Mouse (Mus musculus) myocyte (in vitro differentiated cells): ENCODE measurements around the gene Atp2a1. TPM values are rescaled to one million over a fixed set of nuclear protein-coding genes. Genes with fewer than 3 reads are reported as not detected.

Experiments
- H3K27me3 ChIP-seq: one replicate; pipeline ENCODE4 v1.6.1; 2011; ENCODE audit not compliant: control insufficient read depth, insufficient read depth, insufficient read length
- H3K36me3 ChIP-seq: one replicate; pipeline ENCODE4 v1.6.1; 2011; ENCODE audit not compliant: control insufficient read depth, insufficient read depth
- H3K4me2 ChIP-seq: one replicate; pipeline ENCODE4 v1.6.1; 2011; ENCODE audit warnings: low read depth, control low read depth
- H3K4me3 ChIP-seq: one replicate; pipeline ENCODE4 v1.5.1; 2011; ENCODE audit warnings: mild to moderate bottlenecking, control low read depth, moderate library complexity
- H3K79me2 ChIP-seq: one replicate; pipeline ENCODE4 v1.6.1; 2011; ENCODE audit not compliant: control insufficient read depth, insufficient read depth
- H3ac ChIP-seq: one replicate; pipeline ENCODE4 v1.6.1; 2011; ENCODE audit not compliant: control insufficient read depth, insufficient read length
- CEBPB ChIP-seq: IDR thresholded peaks from 2 replicates; pipeline ENCODE4 v1.6.1; 2011; ENCODE audit warnings: mild to moderate bottlenecking, moderate library complexity; ENCODE audit not compliant: poor library complexity, insufficient read depth, severe bottlenecking
- E2F4 ChIP-seq: IDR thresholded peaks from one replicate; pipeline ENCODE4 v1.6.1; 2011; ENCODE audit warnings: mild to moderate bottlenecking, control low read depth, moderate library complexity; ENCODE audit not compliant: insufficient read depth
- MAX ChIP-seq: IDR thresholded peaks from one replicate; pipeline ENCODE4 v1.6.1; 2011; ENCODE audit warnings: low read depth, mild to moderate bottlenecking, control low read depth
- MYOD1 ChIP-seq, 3 experiments: IDR thresholded peaks; one replicate each; pipeline ENCODE4 v1.6.1; 2011; ENCODE audit warnings: control low read depth in 2 of 3, low read depth in 2 of 3, mild to moderate bottlenecking in 2 of 3, moderate library complexity in 1 of 3; ENCODE audit not compliant: insufficient read length in 2 of 3, control insufficient read depth in 1 of 3
- MYOG ChIP-seq, 3 experiments: IDR thresholded peaks; one replicate each; pipeline ENCODE4 v1.6.1; 2011; ENCODE audit warnings: control low read depth in 2 of 3, low read depth in 2 of 3, mild to moderate bottlenecking in 2 of 3; ENCODE audit not compliant: insufficient read length in 2 of 3, control insufficient read depth in 1 of 3, insufficient read depth in 1 of 3
- POLR2A ChIP-seq: IDR thresholded peaks from one replicate; pipeline ENCODE4 v1.6.1; 2011; ENCODE audit warnings: low read depth, mild to moderate bottlenecking, control low read depth, moderate library complexity; ENCODE audit not compliant: insufficient read length
- POLR2AphosphoS2 ChIP-seq: IDR thresholded peaks from one replicate; pipeline ENCODE4 v1.6.1; 2011; ENCODE audit warnings: low read depth, control low read depth; ENCODE audit not compliant: insufficient read length
- REST ChIP-seq: IDR thresholded peaks from one replicate; pipeline ENCODE4 v1.6.1; 2011; ENCODE audit warnings: mild to moderate bottlenecking, control low read depth, moderate library complexity; ENCODE audit not compliant: insufficient read depth, insufficient read length
- SRF ChIP-seq: IDR thresholded peaks from one replicate; pipeline ENCODE4 v1.6.1; 2011; ENCODE audit warnings: low read depth; ENCODE audit not compliant: control insufficient read depth, insufficient read length
- TCF12 ChIP-seq: IDR thresholded peaks from one replicate; pipeline ENCODE4 v1.6.1; 2011; ENCODE audit warnings: mild to moderate bottlenecking, control low read depth; ENCODE audit not compliant: poor library complexity, insufficient read depth, severe bottlenecking
- TCF3 ChIP-seq: IDR thresholded peaks from one replicate; pipeline ENCODE4 v1.6.1; 2011; ENCODE audit warnings: low read depth, control low read depth; ENCODE audit not compliant: insufficient read length
- USF1 ChIP-seq: IDR thresholded peaks from one replicate; pipeline ENCODE4 v1.6.1; 2011; ENCODE audit warnings: low read depth, mild to moderate bottlenecking, control low read depth, moderate library complexity
- polyA plus RNA-seq: library from polyadenylated mRNA; unstranded; fragments of >200 nt; fragmentation: generic; extraction: Trizol; gene quantifications from one replicate; pipeline ENCODE4 v1.2.1, GENCODE M21; 2012; ENCODE audit warnings: missing spikeins

Gene Atp2a1
- polyA plus RNA-seq, 1 experiment: 1,699 TPM

DNA sequence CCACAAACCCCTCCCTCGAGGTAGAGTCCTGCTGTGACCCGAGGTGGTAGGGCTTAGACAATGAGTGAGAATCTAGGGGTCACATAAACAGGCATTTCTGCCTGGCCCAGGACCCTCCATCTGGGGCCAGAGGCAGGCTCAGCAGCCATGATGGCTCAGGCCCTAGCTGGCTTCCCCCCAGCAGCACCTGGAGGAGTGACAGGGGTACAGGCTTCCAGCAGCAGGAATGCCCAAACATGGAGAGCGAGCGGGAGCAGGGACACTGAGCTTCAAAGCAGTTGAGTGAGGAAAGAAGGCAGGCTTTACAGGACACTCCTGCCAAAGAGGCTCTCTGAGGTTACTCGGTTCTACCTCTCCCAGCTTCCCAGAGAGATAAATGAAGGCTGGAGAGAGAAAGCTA lies 1.9 kb upstream of the Atp2a1 start:
- H3K79me2 ChIP-seq: peaks cover 8% of the 10 kb centered on the region
- peaks cover 10% of the 10 kb centered on the region for H3K36me3 ChIP-seq
- no peak overlapping the region for H3ac ChIP-seq
- H3K27me3 ChIP-seq: no peaks in the 10 kb centered on the region
- H3K4me3 ChIP-seq: peak overlapping the region; percentile 54
- H3K4me2 ChIP-seq: peak overlapping the region; percentile 82
- TF ChIP-seq MYOG (IDR thresholded peaks at IDR 0.05; ENCODE audit: control insufficient read depth in 1 of 3, insufficient read depth in 1 of 3, insufficient read length in 2 of 3, low read depth in 2 of 3): no peak
- TF ChIP-seq TCF12: no peak
- TF ChIP-seq SRF: no peak
- no peak for TF ChIP-seq POLR2A
- TF ChIP-seq USF1: no peak
- TF ChIP-seq MYOD1 (IDR thresholded peaks at IDR 0.05; ENCODE audit: control insufficient read depth in 1 of 3, insufficient read length in 2 of 3, low read depth in 2 of 3): peak in 1 of 3 experiments; percentile 12
- no peak for TF ChIP-seq MAX

- H3K36me3 ChIP-seq: peaks cover 4% of the 10 kb centered on the region
- H3K4me2 ChIP-seq: peak overlapping the region; percentile 82
- H3K79me2 ChIP-seq: peaks cover 8% of the 10 kb centered on the region
- H3ac ChIP-seq: no peak overlapping the region
- peak; percentile 50 for TF ChIP-seq POLR2AphosphoS2
- no peak for TF ChIP-seq POLR2A
- peak; percentile 76 to 98 (median 91) for TF ChIP-seq MYOG (IDR thresholded peaks at IDR 0.05; ENCODE audit: control insufficient read depth in 1 of 3, insufficient read depth in 1 of 3, insufficient read length in 2 of 3, low read depth in 2 of 3)
- peak; percentile 58 for TF ChIP-seq TCF12
- TF ChIP-seq CEBPB: no peak
- peak; percentile 71 to 98 (median 92) for TF ChIP-seq MYOD1 (IDR thresholded peaks at IDR 0.05; ENCODE audit: control insufficient read depth in 1 of 3, insufficient read length in 2 of 3, low read depth in 2 of 3)
- peak; percentile 14 for TF ChIP-seq TCF3
- peak overlapping the region; percentile 54 for H3K4me3 ChIP-seq
- H3K27me3 ChIP-seq: no peaks in the 10 kb centered on the region
Observed at GRCm38 (mm10) chr7:126464121-126464520, 1.2 kb upstream of the Atp2a1 start.

GRCm38 (mm10) chr7:126463547-126463946 lies 639 bp upstream of the Atp2a1 start:
- Histone ChIP-seq H3K36me3 (peaks cover 4% of the 10 kb centered on the region), H3K79me2 (peaks cover 8% of the 10 kb centered on the region), H3K4me2 (peak overlapping the region; percentile 82), H3K27me3 (no peaks in the 10 kb centered on the region), H3K4me3 (peak overlapping the region; percentile 54), H3ac (no peak overlapping the region)
- TF ChIP-seq POLR2AphosphoS2 (peak; percentile 50), CEBPB (no peak), MYOD1 (IDR thresholded peaks at IDR 0.05; ENCODE audit: control insufficient read depth in 1 of 3, insufficient read length in 2 of 3, low read depth in 2 of 3) (no peak), TCF3 (no peak), REST (no peak), MYOG (IDR thresholded peaks at IDR 0.05; ENCODE audit: control insufficient read depth in 1 of 3, insufficient read depth in 1 of 3, insufficient read length in 2 of 3, low read depth in 2 of 3) (no peak), USF1 (no peak), E2F4 (no peak), MAX (no peak), TCF12 (no peak), SRF (no peak), POLR2A (peak; percentile 53)

- Histone ChIP-seq H3K36me3 (peaks cover 6% of the 10 kb centered on the region), H3K79me2 (peaks cover 8% of the 10 kb centered on the region), H3K27me3 (no peaks in the 10 kb centered on the region), H3K4me2 (peak overlapping the region; percentile 82), H3K4me3 (peak overlapping the region; percentile 54), H3ac (no peak overlapping the region)
- TF ChIP-seq USF1 (no peak), SRF (no peak), MYOG (IDR thresholded peaks at IDR 0.05; ENCODE audit: control insufficient read depth in 1 of 3, insufficient read depth in 1 of 3, insufficient read length in 2 of 3, low read depth in 2 of 3) (peak in 1 of 3 experiments; percentile 18), TCF12 (no peak), E2F4 (no peak), POLR2A (peak; percentile 63), POLR2AphosphoS2 (peak; percentile 66), TCF3 (no peak), REST (no peak)
Observed at GRCm38 (mm10) chr7:126461626-126462025, 1.3 kb downstream of the Atp2a1 start.

DNA sequence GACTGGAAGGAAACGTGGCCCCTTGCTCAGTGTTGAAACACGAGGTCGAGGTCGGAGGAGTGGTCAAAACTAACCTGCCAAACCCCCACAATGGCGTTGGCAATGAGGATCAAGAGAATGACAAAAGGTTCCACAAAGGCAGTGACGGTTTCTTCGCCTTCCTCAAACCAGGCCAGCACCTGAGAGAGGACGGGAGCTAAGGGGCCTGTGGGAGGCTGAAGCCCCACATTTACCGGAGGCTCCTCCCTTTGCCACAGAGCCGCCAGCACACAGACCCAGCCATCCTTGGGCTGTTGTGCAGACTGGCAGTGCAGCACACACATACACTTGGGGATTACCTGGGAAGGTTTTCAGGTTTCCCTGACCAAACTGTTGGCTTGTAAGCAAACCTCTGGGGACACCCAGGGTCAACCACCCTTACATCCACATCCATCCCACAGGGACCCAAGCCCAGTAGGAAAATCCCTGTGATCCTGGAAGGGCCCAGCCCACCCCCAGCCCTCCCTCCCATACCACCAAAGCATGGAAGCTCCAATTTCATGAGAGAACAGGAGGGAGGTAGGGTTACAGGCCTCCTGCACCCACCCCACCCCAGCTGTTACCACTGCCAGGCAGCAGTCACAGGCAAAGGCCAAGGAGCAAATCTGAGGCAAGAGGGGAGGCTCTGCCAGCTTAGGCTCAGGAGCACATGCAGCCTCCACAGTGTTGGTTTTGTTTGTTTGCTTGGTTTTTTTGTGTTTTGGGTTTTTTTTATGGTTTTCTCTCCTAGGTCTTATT lies 2.1 kb downstream of the Atp2a1 start:
- peak overlapping the region; percentile 82 for H3K4me2 ChIP-seq
- TF ChIP-seq CEBPB (no peak), MYOG (IDR thresholded peaks at IDR 0.05; ENCODE audit: control insufficient read depth in 1 of 3, insufficient read depth in 1 of 3, insufficient read length in 2 of 3, low read depth in 2 of 3) (peak; percentile 72 to 97 (median 90)), SRF (no peak), E2F4 (no peak), REST (no peak), POLR2A (peak; percentile 33), USF1 (no peak), MYOD1 (IDR thresholded peaks at IDR 0.05; ENCODE audit: control insufficient read depth in 1 of 3, insufficient read length in 2 of 3, low read depth in 2 of 3) (peak; percentile 69 to 95 (median 93)), TCF3 (peak; percentile 33), POLR2AphosphoS2 (peak; percentile 77), TCF12 (peak; percentile 39), MAX (no peak)
- no peaks in the 10 kb centered on the region for H3K27me3 ChIP-seq
- H3K4me3 ChIP-seq: peak overlapping the region; percentile 54
- H3K36me3 ChIP-seq: peaks cover 14% of the 10 kb centered on the region
- peaks cover 8% of the 10 kb centered on the region for H3K79me2 ChIP-seq
- H3ac ChIP-seq: no peak overlapping the region
